Mouse (Mus musculus) left cerebral cortex, postnatal 10 days (tissue): ENCODE measurements around the gene Trim71. TPM values are rescaled to one million over a fixed set of nuclear protein-coding genes. Genes with fewer than 3 reads are reported as not detected.

Experiments used
- DNase-seq, 2 experiments: peaks; one replicate each; pipeline ENCODE4 v3.0.0; 2021 to 2022; ENCODE audit warnings: low spot score in 2 of 2, mixed read lengths in 1 of 2; ENCODE audit errors: extremely low spot score in 1 of 2
- intact Hi-C: fragments of 180-260 bp; cut with DNase I; formaldehyde crosslinking; loops from one replicate; pipeline ENCODE4 v1.15.1; 2025
- total RNA-seq, 2 experiments: library from RNA; stranded (reverse); gene quantifications; 2 replicates each; pipeline ENCODE4 v1.2.3; 2021

The Trim71 gene
- total RNA-seq, 2 experiments from 2014 or later, result 0.26 TPM

DNA sequence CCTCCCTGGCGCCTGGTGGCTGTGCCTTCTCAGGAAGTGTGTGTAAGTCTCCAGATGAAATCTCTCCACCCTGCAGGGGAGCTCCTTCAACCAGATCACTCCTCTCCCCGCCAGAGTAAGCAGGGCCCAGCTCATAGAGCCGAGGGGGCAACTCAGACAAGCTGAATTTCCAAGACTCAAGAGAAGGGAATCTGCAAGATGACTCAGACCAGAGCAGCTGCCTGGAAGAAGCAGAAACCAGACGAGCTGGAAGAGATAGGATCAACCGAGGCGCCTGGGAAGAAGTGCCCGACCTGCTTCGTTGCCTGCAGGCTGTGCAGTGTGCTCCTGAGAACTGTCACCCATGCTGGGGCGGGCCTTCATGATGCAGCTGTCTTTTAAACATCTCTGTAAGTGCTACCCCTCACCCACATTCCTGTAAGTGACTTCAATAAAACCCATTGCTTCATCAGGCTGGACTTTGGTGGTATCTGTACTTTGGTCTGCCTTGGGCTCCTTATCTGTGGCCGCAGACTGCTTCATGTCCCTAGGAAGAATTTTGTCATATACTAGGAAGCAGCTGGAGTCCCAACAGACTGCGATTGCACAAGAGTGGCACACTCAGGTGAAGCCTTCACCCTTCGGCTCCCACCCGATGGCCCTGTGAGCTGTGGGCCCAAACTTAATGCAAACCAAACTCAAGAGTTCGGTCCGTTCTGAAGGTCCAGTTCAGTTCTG is 61.3 kb downstream of the Trim71 start:
- no peak for DNase-seq
- intact Hi-C loops, result no loop called here

DNA sequence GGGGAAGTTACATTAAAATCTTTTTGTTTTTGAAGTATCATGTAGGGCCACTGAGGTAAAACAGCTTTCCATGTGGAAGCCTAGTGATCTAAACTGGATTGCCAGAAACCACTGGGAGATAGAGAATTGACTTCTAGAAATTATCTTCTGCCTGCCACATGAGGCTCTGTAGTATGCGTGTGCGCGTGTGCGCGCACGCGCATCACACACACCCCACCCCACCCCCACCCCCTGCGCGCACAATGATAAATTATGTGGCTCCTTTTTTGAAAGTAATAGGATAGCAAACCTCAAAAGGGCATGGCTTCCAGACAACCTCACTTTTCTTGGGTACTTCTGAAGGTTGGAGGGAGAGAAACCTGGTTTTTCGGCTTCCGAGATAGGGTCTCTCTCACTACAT is 62.3 kb downstream of the Trim71 start:
- no peak for DNase-seq
- intact Hi-C loops, result no loop called here

DNA sequence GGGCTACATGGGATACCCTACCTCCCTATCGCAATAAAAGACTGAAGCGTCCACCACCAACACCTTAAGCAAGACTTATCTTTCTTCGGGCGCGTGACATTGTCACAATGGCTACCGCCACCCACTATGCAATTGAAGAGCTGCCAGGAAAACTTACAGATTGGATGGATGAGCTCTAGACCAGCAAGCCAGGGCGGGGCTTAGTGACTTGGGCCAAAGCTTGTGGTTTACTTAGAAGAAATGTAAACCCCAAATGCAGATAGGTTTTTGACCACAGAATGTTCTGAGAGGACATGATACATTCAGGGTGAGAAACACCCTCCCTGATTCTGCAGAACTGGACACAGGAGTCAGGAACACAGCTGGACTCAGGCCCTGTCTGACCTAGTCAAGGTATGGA is 63.1 kb downstream of the Trim71 start:
- no peak for DNase-seq
- intact Hi-C loops, result no loop called here

DNA sequence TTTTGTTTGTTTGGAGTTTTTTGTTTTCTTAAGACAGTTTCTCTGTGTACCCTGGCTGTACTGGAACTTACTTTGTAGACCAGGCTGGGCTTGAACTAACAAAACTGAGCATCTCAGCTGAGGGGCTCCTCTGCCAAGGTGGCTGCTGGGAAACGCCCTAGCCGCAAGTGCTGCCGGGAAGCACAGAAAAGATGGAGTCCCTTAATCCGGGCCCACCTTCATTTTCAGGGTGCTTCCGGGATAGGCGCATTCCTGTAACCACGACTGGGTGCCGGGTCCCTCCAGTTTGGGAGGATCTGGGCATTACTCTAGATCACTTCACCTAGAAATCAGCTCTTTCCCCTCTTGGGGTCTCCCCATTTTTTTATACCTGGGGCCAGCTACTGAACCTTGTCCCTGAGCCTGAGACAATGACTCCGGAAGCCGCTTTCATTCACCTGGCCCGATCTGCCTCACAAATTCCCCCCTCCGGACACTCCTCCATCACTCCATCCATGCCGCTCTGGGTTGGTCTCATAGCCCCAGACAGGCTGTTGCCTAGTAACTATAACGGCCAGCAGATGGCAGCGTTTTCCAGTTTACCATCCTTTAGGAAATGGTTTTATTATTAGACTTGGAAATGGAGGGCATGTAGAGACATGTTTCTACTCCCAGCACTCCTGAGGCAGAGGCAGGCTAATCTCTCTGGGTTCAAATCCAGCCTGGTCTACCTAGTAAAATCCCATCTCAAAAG is 64.2 kb downstream of the Trim71 start:
- peak in 1 of 2 experiments; percentile 57 for DNase-seq
- intact Hi-C loops, result loop anchor here (5.0 kb wide), 2 partner anchors 82 to 83 kb away; no protein-coding TSS in a partner anchor

DNA sequence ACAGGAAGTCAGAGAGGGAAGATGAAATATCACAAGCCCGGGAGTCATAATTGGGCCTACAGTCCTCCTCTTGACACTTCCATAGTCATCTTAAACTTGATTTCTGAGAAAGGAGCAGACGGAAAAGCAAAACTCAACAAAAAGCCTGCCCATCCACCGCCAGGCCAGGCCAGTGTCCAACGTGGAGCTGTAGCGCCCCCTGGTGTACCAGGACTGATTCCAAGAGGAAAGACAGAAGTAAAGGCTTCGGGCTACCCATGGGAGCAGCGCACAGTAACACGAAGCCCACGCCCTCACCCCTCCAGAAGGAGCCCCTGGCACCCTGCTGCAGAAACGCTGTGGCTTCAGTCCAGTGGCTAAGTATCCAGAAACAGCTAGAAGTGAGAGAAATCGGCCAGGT is 66.0 kb downstream of the Trim71 start:
- DNase-seq, result peak; percentile 59 to 89
- intact Hi-C loops, result loop anchor here (5.0 kb wide), 2 partner anchors 81 to 84 kb away; no protein-coding TSS in a partner anchor

DNA sequence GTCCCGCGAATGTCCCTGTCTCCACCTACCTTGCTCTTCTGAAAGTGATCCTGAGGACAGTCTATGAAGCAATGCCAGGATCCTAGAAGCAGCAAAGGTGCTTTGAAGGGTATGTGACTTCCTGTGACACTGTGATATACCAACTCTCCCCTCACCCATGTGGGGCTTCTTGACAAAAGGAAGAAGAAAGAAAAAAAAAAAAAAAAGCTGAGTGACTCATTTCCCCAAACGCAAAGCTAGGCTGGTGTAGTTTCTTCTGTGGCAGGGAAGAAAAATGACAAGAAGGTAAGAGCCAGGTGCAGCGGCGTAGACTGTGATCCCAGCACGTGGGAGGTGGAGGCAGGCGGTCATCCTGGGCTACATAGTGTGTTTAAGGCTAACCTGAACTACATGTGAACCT is 67.7 kb downstream of the Trim71 start:
- DNase-seq, result no peak
- intact Hi-C loops, result loop anchor here (5.0 kb wide), 2 partner anchors 79 to 86 kb away; no protein-coding TSS in a partner anchor

DNA sequence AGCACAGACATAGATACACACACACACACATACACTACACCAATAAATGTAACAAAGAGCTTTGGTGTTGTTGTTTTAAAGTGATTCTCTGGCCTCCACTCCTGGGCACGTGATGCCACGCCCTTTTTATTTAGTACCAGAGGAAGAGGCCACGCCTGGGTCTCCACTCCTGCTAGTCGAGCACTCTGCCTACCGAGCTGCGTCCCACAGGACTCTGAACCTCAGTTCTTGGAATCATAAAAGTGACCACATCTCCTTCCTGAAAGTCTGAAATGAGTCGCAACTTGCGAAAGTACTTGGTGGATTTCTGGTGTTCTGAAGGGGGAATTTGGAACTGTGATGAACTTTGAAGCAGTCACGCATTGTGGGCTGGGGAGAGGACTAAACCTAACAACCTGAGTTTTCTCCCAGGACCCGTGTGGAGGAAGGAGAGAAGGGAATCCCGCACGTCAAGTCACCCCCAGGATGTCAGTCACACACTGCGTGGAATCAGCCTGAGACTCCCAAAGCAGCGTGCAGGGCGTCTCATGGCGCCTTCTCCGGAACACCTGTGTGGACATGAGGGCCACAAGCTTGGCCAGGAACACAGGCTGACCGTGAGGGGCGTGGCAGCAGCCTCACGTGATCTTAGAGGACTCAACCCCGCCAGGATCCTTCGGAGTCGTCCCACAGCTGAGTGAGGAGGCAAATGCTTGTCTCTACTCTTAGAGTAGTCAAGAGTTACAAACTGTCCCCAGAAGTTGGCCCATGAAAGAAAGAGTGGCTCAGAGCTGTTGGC is 76.5 kb downstream of the Trim71 start:
- intact Hi-C loops, result no loop called here
- DNase-seq, result no peak

DNA sequence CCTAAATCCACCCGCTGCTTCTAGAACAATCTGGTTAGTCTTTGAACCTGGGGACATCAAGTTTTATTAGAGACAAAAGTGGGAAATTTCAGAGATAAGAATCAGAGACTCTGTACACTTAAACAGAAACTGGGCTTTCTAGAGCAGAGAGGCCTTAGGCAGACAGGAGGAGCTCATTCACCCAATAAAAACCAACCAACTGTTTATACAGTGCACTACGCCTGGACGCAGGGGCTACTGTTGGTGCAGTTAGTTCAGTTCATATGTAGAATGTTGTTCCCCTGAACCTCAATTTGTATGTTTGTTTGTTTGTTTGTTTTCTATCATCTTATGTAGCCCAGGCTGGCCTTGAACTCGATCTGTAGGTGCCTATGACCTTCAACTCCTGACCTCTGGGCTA is 77.4 kb downstream of the Trim71 start:
- DNase-seq, result no peak
- intact Hi-C loops, result no loop called here

DNA sequence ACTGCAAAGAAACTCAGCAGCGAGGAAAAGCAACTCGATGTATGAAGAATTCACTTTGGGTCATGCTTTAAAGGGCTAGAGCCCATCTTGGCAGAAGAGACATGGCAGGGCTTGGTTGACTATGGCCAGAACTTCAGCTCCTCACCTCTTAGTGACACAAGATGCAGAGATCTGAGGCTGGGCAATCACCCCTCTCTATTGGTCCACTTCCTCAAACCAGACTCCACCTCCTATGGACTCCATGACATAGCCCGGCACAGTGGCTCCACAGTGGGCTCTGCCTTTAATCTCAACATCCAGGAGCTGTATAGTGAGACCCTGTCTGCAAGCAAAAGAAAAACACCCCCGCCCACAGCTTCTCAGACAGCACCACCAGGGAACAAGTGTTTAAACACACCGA is 79.4 kb downstream of the Trim71 start:
- intact Hi-C loops, result no loop called here
- DNase-seq, result no peak

DNA sequence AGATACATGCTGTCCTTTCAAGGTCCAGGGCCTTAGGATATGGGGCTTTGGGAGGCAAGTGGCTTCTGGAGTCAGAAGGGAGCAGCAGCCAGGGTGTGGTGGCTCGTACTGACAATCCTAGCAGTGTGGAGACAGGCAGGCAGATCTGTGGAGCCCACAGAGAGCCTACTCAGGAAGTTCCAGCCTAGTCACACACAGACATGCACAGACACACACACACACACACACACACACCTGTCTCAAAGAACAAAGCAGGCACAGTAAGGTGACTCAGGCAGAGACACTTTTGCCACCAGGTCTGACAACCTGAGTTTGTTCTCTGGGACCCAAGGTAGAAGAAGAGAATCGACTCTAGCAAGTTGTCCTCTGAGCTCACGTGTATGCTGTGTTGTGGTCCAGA is 83.2 kb downstream of the Trim71 start:
- no peak for DNase-seq
- intact Hi-C loops, result no loop called here

DNA sequence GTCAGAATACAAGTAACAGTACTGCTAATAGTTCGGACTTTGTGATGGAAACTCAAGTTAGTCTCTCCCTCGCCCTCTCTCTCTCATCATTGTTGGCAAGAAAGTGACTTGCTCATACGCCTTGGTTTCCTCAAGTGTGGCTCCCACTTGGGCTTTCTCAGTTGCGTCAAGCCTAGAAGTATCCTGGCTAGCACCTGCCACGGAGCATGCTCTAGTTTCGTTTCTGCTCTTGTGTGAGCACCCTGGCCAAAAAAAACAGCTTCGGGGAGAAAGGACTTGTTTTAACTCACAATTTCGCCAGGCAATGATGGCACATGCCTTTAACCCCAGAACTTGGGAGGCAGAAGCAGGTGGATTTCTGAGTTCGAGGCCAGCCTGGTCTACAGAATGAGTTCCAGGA is 87.2 kb downstream of the Trim71 start:
- no peak for DNase-seq
- intact Hi-C loops, result no loop called here

DNA sequence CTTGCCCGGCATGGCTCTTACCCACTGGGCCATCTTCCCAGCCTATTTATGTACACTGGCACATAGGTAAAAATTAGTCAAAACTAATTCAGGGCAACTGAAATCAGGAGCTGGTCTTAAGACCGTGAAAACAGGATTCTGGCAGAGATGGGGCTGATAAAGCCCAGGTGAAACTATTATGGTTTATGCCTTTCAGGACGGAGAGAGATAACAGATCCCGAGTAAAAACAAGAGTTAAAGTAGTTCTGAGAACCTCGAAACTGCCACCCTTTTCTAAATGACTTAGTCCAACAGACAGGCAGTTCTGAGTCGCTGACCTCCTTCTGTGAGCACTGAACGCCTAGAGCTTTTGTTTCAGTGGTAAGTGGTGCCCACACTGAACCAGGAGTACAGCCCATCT is 92.3 kb downstream of the Trim71 start:
- DNase-seq, result no peak
- intact Hi-C loops, result no loop called here

DNA sequence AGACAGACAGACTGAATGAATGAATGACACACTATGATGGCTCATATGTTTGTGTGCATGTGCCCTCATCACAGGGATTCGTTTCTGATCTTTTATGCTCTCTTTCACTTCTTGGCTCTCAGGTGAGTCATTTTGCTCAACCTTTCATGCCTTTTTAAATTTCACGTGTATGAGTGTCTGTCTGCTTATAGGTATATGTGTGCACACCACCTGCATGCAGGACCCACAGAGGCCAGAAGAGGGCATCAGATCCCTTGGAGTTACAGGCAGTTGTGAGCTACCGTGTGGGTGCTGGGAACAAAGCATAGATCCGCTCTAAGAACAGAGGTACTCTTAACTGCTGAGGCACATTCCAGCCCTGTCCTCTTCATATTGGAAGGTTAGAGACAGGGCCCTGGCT is 95.5 kb downstream of the Trim71 start:
- intact Hi-C loops, result no loop called here
- DNase-seq, result no peak

DNA sequence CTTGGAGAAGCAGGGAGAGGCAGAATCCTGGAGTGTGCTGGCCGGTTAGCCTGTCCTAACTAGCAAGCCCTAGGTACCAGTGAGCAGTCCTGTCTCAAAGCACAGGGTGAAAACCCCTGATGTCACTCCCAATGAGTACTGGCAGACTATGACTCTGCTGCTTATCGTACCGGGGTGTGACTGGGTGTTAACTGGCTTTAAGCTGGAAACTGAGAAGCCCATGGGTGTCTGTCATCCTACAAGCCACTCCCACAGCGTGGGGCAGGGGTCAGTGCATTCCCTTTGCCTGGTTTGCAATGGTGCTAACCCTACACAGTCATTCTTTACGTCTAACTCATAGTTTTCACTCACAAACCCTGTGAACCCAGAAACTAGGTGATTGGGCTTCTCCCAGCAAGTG is 96.0 kb downstream of the Trim71 start:
- intact Hi-C loops, result no loop called here

DNA sequence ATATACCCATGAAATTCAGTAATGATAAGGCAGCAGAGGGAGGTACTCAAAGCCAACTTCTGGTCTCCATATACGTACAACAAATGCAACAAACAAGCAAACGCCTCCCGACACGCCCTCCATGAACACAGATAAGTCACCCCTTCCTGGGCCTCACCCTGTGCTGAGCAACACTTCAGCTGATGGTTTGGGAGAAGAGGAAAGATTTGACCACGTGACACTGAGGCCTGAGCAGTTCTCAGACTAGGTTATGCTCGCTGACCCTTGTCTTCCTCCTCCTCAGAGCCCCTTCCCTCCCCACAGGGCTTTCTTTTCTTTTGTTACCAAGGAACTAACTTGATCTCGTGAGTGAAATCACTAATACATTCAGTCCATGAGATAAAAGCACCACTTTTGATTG is 97.3 kb downstream of the Trim71 start:
- DNase-seq, result no peak
- intact Hi-C loops, result no loop called here

More for the DNA sequence above, 96.0 kb downstream of the Trim71 start:
- no peak for DNase-seq

DNA sequence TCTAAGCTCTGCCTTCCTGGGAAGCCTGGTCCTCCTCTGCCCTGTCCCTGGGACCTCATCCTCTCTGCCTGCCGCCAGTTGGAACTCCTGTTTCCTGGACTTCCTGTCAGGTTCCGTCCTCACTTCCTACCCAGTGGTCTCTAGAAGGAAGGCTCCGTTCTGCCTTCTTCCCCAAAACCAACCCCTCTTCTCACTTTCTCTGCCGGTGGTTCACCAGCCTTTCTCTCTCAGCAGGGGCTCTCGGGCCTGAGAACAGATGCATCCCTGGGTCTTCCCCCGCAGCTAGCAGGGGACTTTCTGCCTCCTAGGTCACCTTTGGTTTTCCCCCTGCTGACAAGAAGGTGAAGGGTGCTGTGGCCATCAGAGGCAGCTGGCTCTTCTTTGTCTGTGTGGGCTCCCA is 98.7 kb downstream of the Trim71 start:
- intact Hi-C loops, result no loop called here
- DNase-seq, result no peak

DNA sequence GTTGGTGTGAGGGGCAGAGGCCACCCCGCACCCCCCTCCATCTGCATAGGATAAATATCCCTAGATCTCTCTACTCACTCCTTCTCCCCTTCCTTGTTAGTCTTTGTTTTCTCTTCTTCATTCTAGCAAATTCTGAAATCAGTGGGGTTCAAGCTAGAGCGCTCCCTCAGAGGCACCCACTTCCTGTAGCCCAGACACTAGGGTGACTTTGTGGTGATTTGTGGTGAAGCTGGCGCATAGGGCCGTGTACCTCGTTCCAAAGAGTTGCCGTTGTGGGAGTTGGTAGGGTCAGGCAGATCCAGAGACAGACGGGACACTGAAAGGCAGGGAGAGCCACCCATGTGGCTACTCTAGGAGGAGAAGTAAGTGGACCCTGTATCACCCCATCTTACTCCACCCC is 101.6 kb downstream of the Trim71 start:
- DNase-seq, result no peak
- intact Hi-C loops, result no loop called here

DNA sequence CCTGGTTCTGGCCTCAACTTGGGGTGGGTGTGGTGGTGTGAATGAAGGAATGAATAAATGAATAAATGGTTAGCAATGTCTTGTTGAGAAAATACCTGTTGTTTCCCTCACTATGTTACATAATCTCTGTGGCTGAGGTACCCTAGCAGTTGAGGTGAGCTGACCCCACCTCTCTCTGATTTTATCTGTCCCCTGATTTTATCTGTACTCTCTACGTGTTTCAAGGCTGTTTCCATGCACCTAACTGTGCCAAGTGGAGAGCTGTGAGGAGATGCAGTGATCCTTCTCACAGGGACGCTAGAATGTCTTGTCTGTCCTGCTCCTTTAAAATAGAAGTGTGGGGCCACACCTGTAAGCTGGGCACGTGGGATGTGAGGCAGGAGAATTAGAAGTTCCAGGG is 105.7 kb downstream of the Trim71 start:
- intact Hi-C loops, result no loop called here
- no peak for DNase-seq
